Mouse (Mus musculus) stomach, embryonic 16.5 days (tissue): Measurements from ENCODE around the gene Gtse1. TPM values are rescaled to one million over a fixed set of nuclear protein-coding genes. Genes with fewer than 3 reads are reported as not detected.
A peak's percentile ranks its signal among the peaks of the same experiment; 100 is the strongest.

Source experiments
- ATAC-seq: fragments of 200-750 bp; cut with Nextera tagmentation; 2 replicates; pipeline ENCODE4 v1.8.0; 2017; ENCODE audit warnings: moderate number of reproducible peaks, moderate TSS enrichment; ENCODE audit not compliant: insufficient read depth, low FRiP score
- H3K27ac ChIP-seq: fragments of 300-500 bp; sonication (generic); 2 replicates; pipeline ENCODE4 v1.5.1; 2014; ENCODE audit warnings: low read length
- H3K27me3 ChIP-seq: fragments of 300-500 bp; sonication (generic); 2 replicates; pipeline ENCODE4 v1.6.1; 2014; ENCODE audit warnings: low read length, control low read depth, mixed read lengths; ENCODE audit not compliant: control insufficient read depth, insufficient read depth
- H3K36me3 ChIP-seq: fragments of 300-500 bp; sonication (generic); 2 replicates; pipeline ENCODE4 v1.6.1; 2014; ENCODE audit warnings: low read length; ENCODE audit not compliant: control insufficient read depth, insufficient read depth
- H3K4me1 ChIP-seq: fragments of 300-500 bp; sonication (generic); 2 replicates; pipeline ENCODE4 v1.6.1; 2014; ENCODE audit warnings: low read length, control low read depth, mixed read lengths; ENCODE audit not compliant: control insufficient read depth, insufficient read depth
- H3K4me2 ChIP-seq: fragments of 300-500 bp; sonication (generic); 2 replicates; pipeline ENCODE4 v1.6.1; 2014; ENCODE audit warnings: low read depth, low read length, mixed read lengths
- H3K4me3 ChIP-seq: fragments of 300-500 bp; sonication (generic); replicated peaks from 2 replicates; pipeline ENCODE4 v1.5.1; 2014; ENCODE audit warnings: mild to moderate bottlenecking, low read length
- H3K9ac ChIP-seq: fragments of 300-500 bp; sonication (generic); 2 replicates; pipeline ENCODE4 v1.6.1; 2014; ENCODE audit warnings: low read length
- H3K9me3 ChIP-seq: fragments of 300-500 bp; sonication (generic); replicated peaks from 2 replicates; pipeline ENCODE4 v1.6.1; 2016; ENCODE audit warnings: low read length, control low read depth; ENCODE audit not compliant: control insufficient read depth
- WGBS: fragments of 180-500 bp; shearing (Covaris S2); extraction: QIAGEN DNeasy Blood & Tissue Kit; methylation state at CpG from one replicate; pipeline ENCODE4 v1.1.7; 2014; 5-methylcytosine and 5-hydroxymethylcytosine counted together
- polyA plus RNA-seq: library from polyadenylated mRNA; unstranded; fragments of >200 nt; fragmentation: Nextera tagmentation; extraction: Ambion mirVana; gene quantifications from 2 replicates; pipeline ENCODE4 v1.2.1, GENCODE M21; 2015

The Gtse1 gene
- 24.3 and 24.6 TPM in 2 replicates for polyA plus RNA-seq

DNA sequence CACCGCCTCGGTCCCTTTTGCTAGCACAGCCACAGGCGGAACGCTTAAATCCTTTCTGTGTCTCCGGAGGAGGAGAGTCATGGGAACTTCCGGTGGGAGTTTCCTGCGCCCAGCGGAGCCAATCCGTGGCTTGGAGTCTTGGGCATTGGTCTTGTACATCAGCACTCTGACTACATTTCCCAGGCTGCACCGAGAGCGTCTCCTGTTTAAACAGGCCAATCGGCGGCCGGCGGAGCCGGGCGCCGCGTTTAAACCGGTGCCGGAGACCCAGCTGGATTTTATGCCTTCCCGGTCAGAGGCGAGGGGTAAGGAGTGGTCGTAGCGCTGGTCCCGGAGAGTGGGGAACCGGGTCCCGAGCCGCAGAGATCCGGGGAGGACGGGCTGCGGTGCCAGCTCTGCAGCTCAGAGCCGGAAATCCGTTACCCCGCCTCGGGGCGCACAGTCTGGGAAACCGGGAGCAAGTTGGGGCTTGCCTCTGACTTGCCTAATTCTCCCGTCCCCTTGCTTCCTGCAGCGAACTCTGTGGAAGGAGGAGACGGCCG lies at the start of gene Gtse1:
Gene Gtse1 (plus strand): TSS at position 256 of the 542 bp plus-strand sequence.
- Histone ChIP-seq H3K27ac (peak within 1 kb of the TSS; percentile 59), H3K4me3 (peak within 1 kb of the TSS; percentile 77), H3K36me3 (no peaks in the 10 kb centered on the region), H3K27me3 (no peaks in the 10 kb centered on the region), H3K4me1 (peaks cover 13% of the 10 kb centered on the region), H3K9ac (peak within 1 kb of the TSS; percentile 79), H3K9me3 (no peaks in the 10 kb centered on the region), H3K4me2 (peak within 1 kb of the TSS; percentile 77)
- WGBS: under 1% methylated on average over 42 of the region's 42 CpGs
- peak; percentile 99 for ATAC-seq

DNA sequence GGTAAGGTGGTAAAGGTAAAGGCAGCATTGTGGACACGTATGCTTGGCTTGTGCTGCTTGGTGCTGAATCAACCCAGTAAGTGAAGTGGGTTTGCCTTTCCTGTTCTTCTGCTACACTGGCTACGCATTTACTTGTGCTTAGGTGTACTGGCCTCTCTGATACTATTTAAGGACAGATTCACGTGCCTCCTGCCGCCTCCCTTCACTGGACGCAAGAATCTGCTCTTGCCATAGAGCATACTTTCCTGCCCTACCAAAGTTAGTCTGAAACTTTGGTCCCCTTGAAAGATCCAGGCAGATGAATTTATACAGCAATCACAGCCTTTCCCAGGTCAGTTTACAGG lies 49.1 kb upstream of the Gtse1 start:
- peak overlapping the region; percentile 90 for H3K9ac ChIP-seq
- peaks cover 13% of the 10 kb centered on the region for H3K4me1 ChIP-seq
- WGBS: 75% methylated on average over 5 of the region's 5 CpGs
- no peak for ATAC-seq
- H3K9me3 ChIP-seq: no peaks in the 10 kb centered on the region
- H3K27me3 ChIP-seq: no peaks in the 10 kb centered on the region
- H3K36me3 ChIP-seq: no peaks in the 10 kb centered on the region
- H3K27ac ChIP-seq: peak overlapping the region; percentile 84; the same call in 1 of the 2 replicates
- H3K4me3 ChIP-seq: peak overlapping the region; percentile 77
- peak overlapping the region; percentile 82 for H3K4me2 ChIP-seq

DNA sequence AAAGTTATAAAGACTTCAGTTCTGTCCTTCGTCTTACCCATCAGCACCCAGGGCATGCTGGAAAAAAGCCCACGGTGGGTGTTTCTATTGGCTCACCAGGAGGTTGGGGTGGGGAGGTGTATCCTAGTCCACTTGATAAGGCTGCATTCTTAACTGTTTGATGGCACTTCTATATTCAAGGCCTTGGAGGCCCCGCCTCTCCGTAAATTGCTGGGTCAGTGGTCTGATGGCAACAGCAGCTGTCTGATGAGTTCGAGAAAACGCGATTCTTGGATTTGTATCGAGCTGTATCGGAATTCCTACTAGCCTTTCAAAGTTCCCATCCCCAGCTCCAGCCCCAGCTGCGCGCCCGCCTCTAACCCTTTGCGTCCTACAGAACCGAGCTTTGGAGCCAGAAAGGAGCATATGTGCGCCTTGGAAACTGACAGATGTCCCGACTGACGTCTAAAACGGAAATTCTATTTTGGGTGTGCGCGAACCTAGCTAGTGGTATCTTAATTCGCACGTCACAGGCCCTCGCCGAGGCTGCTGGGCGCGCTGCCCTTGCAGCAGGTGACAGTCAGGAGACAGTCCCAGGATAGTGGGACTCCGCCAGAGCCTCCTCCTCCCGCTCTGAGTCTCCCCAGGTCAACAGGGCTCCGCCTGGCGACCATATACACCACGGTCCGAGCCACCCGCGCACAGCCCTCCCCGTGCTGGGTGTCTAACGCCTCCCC lies 48.6 kb upstream of the Gtse1 start:
- Histone ChIP-seq H3K9ac (peak overlapping the region; percentile 90), H3K36me3 (no peaks in the 10 kb centered on the region), H3K4me2 (peak overlapping the region; percentile 82), H3K9me3 (no peaks in the 10 kb centered on the region), H3K4me3 (peak overlapping the region; percentile 77), H3K27ac (peak overlapping the region; percentile 84), H3K4me1 (peaks cover 13% of the 10 kb centered on the region), H3K27me3 (no peaks in the 10 kb centered on the region)
- ATAC-seq: peak; percentile 76
- 3% methylated on average over 36 of the region's 36 CpGs for WGBS

DNA sequence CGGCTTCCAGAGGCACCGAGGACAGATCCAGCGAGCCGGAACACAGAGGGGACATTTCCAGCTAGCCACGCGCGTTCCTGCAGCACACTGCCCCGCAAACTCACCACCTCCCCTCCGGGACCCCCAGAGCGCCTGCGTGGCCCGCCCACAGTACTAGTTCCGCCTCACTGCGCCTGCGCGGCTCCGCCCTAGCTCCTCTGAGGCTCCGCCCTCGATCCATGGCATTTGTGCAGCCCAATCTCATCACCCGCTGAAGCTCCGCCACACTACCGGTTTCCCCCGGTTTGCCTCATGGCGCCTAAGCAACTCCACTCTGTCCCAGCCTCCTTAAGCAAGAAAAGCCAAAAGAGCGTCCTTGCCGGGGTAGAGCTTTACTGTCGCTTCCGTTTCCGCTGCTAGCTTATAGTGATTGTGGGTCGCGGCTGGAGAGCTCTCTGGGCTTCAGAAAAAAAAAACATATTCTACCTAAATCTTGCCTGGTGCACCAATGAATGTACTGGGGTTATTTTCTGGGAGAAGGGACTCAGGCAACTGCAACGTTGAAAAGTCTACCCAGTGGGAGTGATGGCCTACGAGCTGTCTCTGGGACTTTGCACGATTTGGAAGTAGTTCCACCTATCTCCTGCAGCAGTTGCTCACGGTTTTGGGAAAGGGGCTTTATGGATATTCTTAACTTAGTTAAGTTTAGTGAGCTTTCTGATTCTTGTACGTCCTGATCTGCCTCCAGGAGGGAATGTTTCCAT lies 47.8 kb upstream of the Gtse1 start, which contains the start of gene Cdpf1:
Gene Cdpf1 (minus strand): TSS at position 163 of the 743 bp plus-strand sequence.
- Histone ChIP-seq H3K36me3 (no peaks in the 10 kb centered on the region), H3K27ac (peak within 1 kb of the TSS; percentile 84), H3K27me3 (no peaks in the 10 kb centered on the region), H3K4me1 (peaks cover 13% of the 10 kb centered on the region), H3K9me3 (no peaks in the 10 kb centered on the region), H3K9ac (peak within 1 kb of the TSS; percentile 90), H3K4me2 (peak within 1 kb of the TSS; percentile 82), H3K4me3 (peak within 1 kb of the TSS; percentile 77)
- ATAC-seq: peak; percentile 96
- 2% methylated on average over 36 of the region's 36 CpGs for WGBS

DNA sequence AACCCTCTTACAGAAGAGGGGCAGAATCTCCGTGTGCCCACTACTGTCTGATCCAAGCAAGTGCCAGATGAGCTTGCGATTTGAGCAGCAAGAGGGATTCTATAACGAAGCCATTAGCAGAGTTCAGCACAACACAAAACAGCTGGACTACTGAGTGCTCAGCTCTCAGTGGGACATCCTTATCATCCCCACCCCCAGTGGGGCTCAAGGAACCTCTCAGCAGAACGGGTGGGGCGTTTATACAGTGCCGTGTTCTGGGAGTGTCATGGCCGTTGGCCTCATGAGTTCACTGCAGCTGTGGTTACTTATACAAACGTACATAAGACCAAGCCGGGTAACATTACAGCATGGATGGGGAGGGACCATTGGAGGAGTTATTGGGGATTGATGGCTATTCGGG lies 46.1 kb upstream of the Gtse1 start:
- Histone ChIP-seq H3K27me3 (no peaks in the 10 kb centered on the region), H3K36me3 (no peaks in the 10 kb centered on the region), H3K4me3 (no peak overlapping the region), H3K9me3 (peaks cover 13% of the 10 kb centered on the region; the same call in 1 of the 2 replicates), H3K4me1 (peaks cover 13% of the 10 kb centered on the region), H3K4me2 (no peak overlapping the region), H3K27ac (no peak overlapping the region), H3K9ac (no peak overlapping the region)
- WGBS: 49% methylated on average over 10 of the region's 10 CpGs
- ATAC-seq: no peak

DNA sequence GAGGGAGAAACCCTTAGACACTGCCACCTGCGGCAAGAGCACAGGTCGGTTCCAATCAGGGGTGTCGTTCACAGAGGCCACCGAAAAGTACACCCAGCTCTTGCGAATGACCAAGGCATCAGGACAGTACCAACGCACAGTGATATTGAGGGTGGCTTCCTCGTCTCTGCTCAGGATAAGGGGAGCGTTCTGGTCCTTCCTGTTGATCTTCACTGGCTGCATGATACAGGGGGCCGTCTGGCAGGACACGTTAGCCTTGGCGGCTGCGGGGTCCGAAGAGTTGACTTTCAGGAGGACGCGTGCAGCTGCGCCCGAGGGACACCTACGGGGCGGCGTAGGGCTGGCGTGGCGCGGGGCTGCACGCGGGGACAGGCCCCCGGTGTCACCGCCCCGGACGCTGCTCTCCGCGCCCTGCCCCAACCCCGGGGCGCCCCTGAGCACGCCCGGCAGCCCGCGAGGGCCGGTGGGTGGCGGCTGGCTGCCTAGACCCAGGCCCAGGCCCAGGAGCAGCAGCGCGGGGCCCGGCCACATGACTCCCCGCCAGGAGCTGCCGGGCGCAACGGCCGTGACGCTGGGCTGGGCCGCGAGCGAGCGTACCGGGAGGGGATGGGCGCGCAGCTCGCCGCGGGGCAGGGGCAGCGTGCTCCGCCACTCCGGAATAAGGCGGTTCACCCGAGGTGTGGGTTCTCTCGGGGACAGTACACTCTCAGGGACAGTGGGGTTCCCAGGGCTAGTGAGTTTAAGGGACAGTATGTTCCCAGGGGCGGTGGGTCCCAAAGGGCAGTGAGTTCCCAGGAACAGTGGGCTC lies 38.1 kb upstream of the Gtse1 start, which contains the start of gene Pkdrej:
Gene Pkdrej (minus strand): TSS at position 532 of the 808 bp plus-strand sequence.
- Histone ChIP-seq H3K36me3 (no peaks in the 10 kb centered on the region), H3K4me1 (peaks cover 10% of the 10 kb centered on the region), H3K27me3 (no peaks in the 10 kb centered on the region; the same call in 1 of the 2 replicates), H3K9ac (peak within 1 kb of the TSS; percentile 89), H3K4me3 (peak within 1 kb of the TSS; percentile 56), H3K9me3 (peaks cover 14% of the 10 kb centered on the region; the same call in 1 of the 2 replicates), H3K4me2 (peak within 1 kb of the TSS; percentile 99), H3K27ac (no peak within 1 kb of the TSS)
- WGBS: under 1% methylated on average over 65 of the region's 65 CpGs
- peak; percentile 83 for ATAC-seq

DNA sequence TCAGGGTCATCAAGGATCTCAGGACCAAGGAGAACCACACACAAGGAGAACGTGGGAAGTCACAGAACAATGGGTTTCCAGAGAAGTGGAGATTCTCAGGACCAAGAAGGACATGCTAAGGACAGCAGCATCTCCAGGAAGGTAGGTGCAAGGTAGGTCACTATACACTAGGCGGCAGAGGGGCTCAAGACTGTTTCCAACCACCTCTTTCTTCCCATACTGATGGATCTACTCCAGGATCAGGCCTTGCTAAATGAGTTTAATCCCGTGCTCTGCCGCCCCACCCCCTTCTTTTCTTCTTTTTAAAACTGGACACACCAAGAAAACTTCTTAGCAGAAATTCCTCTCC lies 37.6 kb upstream of the Gtse1 start:
- no peak overlapping the region for H3K27ac ChIP-seq
- peaks cover 14% of the 10 kb centered on the region; the same call in 1 of the 2 replicates for H3K9me3 ChIP-seq
- peaks cover 10% of the 10 kb centered on the region for H3K4me1 ChIP-seq
- H3K27me3 ChIP-seq: no peaks in the 10 kb centered on the region; the same call in 1 of the 2 replicates
- H3K36me3 ChIP-seq: no peaks in the 10 kb centered on the region
- peak overlapping the region; percentile 89 for H3K9ac ChIP-seq
- peak overlapping the region; percentile 56 for H3K4me3 ChIP-seq
- peak overlapping the region; percentile 99 for H3K4me2 ChIP-seq
- ATAC-seq: peak; percentile 77
- 17% methylated on average over 4 of the region's 4 CpGs for WGBS

DNA sequence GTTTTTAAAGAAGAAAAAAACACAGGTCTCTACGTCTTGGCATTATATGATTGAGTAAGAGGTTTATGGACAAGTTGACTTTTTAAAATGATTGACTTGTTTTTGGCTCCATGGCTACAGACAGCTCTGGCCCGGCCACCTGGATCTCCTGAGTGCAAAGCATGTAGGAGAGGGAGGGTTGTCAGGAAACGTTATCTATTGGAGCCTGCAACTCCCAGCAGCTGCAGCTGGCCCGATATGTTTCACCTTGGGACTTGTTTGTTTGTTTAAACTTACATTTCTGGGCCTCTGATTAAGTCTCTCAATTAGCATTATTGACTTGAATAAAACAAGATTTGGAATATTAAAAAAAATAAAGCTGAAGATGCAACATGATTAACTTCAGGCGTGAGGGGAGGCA lies 32.9 kb upstream of the Gtse1 start:
- H3K27ac ChIP-seq: no peak overlapping the region
- WGBS: 37% methylated on average over 5 of the region's 5 CpGs
- no peaks in the 10 kb centered on the region for H3K36me3 ChIP-seq
- peaks cover 15% of the 10 kb centered on the region for H3K4me1 ChIP-seq
- no peak overlapping the region for H3K4me3 ChIP-seq
- no peak for ATAC-seq
- no peak overlapping the region for H3K9ac ChIP-seq
- H3K27me3 ChIP-seq: no peaks in the 10 kb centered on the region
- H3K4me2 ChIP-seq: no peak overlapping the region
- H3K9me3 ChIP-seq: no peaks in the 10 kb centered on the region
